Mouse (Mus musculus) lung, adult 2 months (tissue): ENCODE data around the gene Prpf18.

Experiments used
- CTCF ChIP-seq: fragments of 200-500 bp; IDR thresholded peaks from 2 replicates; pipeline ENCODE4 v1.5.1; 2011; ENCODE audit warnings: mild to moderate bottlenecking, low read length, control low read depth; ENCODE audit not compliant: insufficient read depth
- POLR2A ChIP-seq: fragments of 200-500 bp; IDR thresholded peaks from 2 replicates; pipeline ENCODE4 v1.6.1; 2011; ENCODE audit warnings: low read depth, mild to moderate bottlenecking, control low read depth, low read length, borderline replicate concordance; ENCODE audit errors: extremely low read depth

DNA sequence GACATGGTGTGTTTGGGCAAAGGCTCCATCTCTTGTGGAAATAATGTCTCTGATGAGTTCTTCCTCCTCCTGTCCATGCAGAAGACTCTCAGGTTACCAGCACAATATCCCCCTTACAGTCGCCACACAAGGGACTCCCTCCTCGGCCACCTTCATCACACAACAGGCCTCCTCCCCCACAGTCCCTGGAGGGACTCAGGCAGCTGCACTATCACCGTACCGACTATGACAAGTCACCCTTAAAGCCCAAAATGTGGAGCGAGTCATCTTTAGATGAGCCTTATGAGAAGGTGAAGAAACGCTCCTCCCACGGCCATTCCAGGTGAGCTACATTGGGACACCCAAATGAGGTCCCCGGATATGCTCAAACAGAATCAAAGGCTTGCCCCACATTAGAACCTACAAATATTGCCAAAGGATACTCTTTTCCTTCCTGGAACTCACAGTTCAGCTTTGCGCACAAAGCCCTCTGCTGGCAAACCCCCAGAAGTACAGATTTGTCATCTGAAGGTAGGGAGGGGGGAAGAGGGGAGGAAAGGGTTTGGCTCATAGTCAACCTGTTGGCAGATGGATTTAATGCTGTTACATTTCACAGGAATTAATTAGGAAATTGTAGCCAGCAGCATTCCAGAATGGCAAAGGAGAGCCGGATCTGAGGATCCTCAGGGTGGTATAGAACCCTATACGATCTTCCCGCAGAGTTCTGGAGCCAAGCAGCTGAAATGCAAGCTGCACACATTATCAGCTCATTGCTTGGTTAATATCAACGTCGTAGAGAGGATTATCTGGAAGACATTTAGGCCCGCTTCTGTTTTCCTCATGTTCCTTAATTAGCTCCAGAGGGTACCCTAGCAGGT, 50.7 kb downstream of the Prpf18 start:
- TF ChIP-seq POLR2A (no peak), CTCF (peak; percentile 58)
